7 mouse cellular contexts compared by ENCODE assay signal in the genomic region with DNA sequence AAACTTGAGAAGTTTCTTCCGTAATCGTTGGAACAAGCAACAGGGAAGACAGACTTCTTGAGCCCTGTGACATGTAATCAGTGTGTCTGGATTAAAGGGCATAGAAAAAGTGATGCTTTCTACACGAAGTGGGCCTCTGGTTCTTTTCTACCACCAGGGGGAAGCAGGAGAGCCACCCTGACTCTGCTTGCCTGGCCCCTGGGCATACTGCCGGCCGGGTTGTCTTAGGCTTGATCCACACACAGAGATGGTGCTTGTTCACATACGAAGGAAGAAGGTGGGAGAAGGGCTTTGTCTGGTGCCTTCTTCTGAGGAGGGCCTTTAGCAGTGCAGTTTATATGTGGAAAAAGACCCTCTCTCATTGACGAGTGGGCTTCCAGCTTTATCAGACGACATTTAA. TPM values are rescaled to one million over a fixed set of nuclear protein-coding genes. Genes with fewer than 3 reads are reported as not detected.
A peak's percentile ranks its signal among the peaks of the same experiment; 100 is the strongest.
DNase-seq lines count a peak whose midpoint lies in the region; ATAC-seq and TF ChIP-seq lines count a peak whose summit lies in the region.

No protein-coding gene starts in this region.

- no peak overlapping the region for H3K4me2 ChIP-seq in intestine, postnatal 0 days (replicated peaks; ENCODE audit: low read depth)
- H3K4me2 ChIP-seq in intestine, embryonic 16.5 days (ENCODE audit: low read depth, low read length) = no peak overlapping the region

- DNase-seq in brain, embryonic 14.5 days (ENCODE audit: low read depth) = peak; percentile 60
- peak; percentile 66 for DNase-seq in lung, postnatal 10 days
- no peak for DNase-seq in frontal cortex, postnatal 36 days (ENCODE audit: low spot score in 2 of 2)
- DNase-seq in urinary bladder, postnatal 25 days (ENCODE audit: low spot score) = no peak

- no peak for ATAC-seq in intestine, postnatal 0 days
- ATAC-seq in intestine, embryonic 16.5 days = no peak
- peak; percentile 81 for ATAC-seq in common myeloid progenitor, adult 5-6 weeks (replicated peaks; ENCODE audit: low read depth, poor library complexity, severe bottlenecking)

- no peak overlapping the region for H3K27ac ChIP-seq in intestine, postnatal 0 days (ENCODE audit: low read depth, low read length)
- H3K27ac ChIP-seq in intestine, embryonic 16.5 days (ENCODE audit: low read length) = no peak overlapping the region

- WGBS in intestine, postnatal 0 days = 51% methylated on average over 8 of the region's 8 CpGs
- 50% methylated on average over 8 of the region's 8 CpGs for WGBS in intestine, embryonic 16.5 days

- no peak for TF ChIP-seq POLR2A in brain, embryonic 14.5 days (IDR thresholded peaks at IDR 0.05; ENCODE audit: borderline replicate concordance, extremely low read depth, insufficient read depth, insufficient read length, poor library complexity, severe bottlenecking)

- peaks cover 9% of the 10 kb centered on the region for H3K4me1 ChIP-seq in intestine, postnatal 0 days (replicated peaks; ENCODE audit: control insufficient read depth, insufficient read depth, low read length)
- H3K4me1 ChIP-seq in intestine, embryonic 16.5 days (ENCODE audit: control insufficient read depth, insufficient read depth, low read length) = peaks cover 15% of the 10 kb centered on the region

- no peaks in the 10 kb centered on the region for H3K27me3 ChIP-seq in intestine, postnatal 0 days (replicated peaks; ENCODE audit: control insufficient read depth, insufficient read depth, low read length)
- H3K27me3 ChIP-seq in intestine, embryonic 16.5 days (replicated peaks; ENCODE audit: control insufficient read depth, insufficient read depth, low read length) = no peaks in the 10 kb centered on the region

- TF ChIP-seq CTCF in intestine, postnatal 0 days (IDR thresholded peaks at IDR 0.05; ENCODE audit: low read depth) = peak; percentile 84
- peak; percentile 62 for TF ChIP-seq CTCF in brain, embryonic 14.5 days (IDR thresholded peaks at IDR 0.05; ENCODE audit: borderline replicate concordance, extremely low read depth, insufficient read depth, insufficient read length)

- no peaks in the 10 kb centered on the region for H3K36me3 ChIP-seq in intestine, postnatal 0 days (ENCODE audit: control insufficient read depth, insufficient read depth)
- H3K36me3 ChIP-seq in intestine, embryonic 16.5 days (ENCODE audit: control insufficient read depth, insufficient read depth, low read length) = no peaks in the 10 kb centered on the region

- no peak overlapping the region for H3K4me3 ChIP-seq in intestine, postnatal 0 days (ENCODE audit: low read depth, low read length)
- no peak overlapping the region for H3K4me3 ChIP-seq in intestine, embryonic 16.5 days (ENCODE audit: low read length)

- no peak overlapping the region for H3K9ac ChIP-seq in intestine, postnatal 0 days (ENCODE audit: low read depth, low read length)
- H3K9ac ChIP-seq in intestine, embryonic 16.5 days (ENCODE audit: low read depth, low read length) = no peak overlapping the region

- H3K9me3 ChIP-seq in intestine, postnatal 0 days (ENCODE audit: control insufficient read depth) = no peaks in the 10 kb centered on the region
- no peaks in the 10 kb centered on the region for H3K9me3 ChIP-seq in intestine, embryonic 16.5 days (ENCODE audit: control insufficient read depth, low read length)

RNA-seq across cellular contexts. Expression of a gene that starts 17.5 kb away (rescaled TPM):
- 2.0 and 2.1 TPM in 2 replicates for polyA plus RNA-seq in intestine, postnatal 0 days (2015; fragmentation: Nextera tagmentation; extraction: Ambion mirVana)
- 3.5 and 3.7 TPM in 2 replicates for polyA plus RNA-seq in intestine, embryonic 16.5 days (2015; fragmentation: Nextera tagmentation; extraction: Ambion mirVana)
- 14.0 and 18.0 TPM in 2 replicates for polyA plus RNA-seq in brain, embryonic 14.5 days (2012; rRNA removed)
- total RNA-seq in common myeloid progenitor, adult 5-6 weeks (2017) = 8.6 and 15.1 TPM in 2 replicates

Comparison
In these comparisons a context has a peak if more than half of its experiments do, and no peak if none do; other contexts are left out.
1. DNase-seq: peak in brain, embryonic 14.5 days (single experiment) and lung, postnatal 10 days (single experiment); none in frontal cortex, postnatal 36 days (0 of 2) and urinary bladder, postnatal 25 days (single experiment).